Mouse (Mus musculus): ENCODE measurements around the gene Kcnq2.

- TF ChIP-seq ZC3H11A (IDR thresholded peaks at IDR 0.05; ENCODE audit: borderline replicate concordance, low read depth, low read length), result no peak
- TF ChIP-seq ZNF384 (IDR thresholded peaks at IDR 0.05; ENCODE audit: low read depth, low read length), result no peak
- TF ChIP-seq MAFK (IDR thresholded peaks at IDR 0.05; ENCODE audit: insufficient read depth, low read depth, low read length), result no peak
Measured at GRCm38 (mm10) chr2:181157716-181158302, 22.7 kb upstream of the Kcnq2 start.

All from ES-E14 (cell line).